Mouse (Mus musculus): ENCODE results near the gene Gm973.

The Gm973 gene

DNA sequence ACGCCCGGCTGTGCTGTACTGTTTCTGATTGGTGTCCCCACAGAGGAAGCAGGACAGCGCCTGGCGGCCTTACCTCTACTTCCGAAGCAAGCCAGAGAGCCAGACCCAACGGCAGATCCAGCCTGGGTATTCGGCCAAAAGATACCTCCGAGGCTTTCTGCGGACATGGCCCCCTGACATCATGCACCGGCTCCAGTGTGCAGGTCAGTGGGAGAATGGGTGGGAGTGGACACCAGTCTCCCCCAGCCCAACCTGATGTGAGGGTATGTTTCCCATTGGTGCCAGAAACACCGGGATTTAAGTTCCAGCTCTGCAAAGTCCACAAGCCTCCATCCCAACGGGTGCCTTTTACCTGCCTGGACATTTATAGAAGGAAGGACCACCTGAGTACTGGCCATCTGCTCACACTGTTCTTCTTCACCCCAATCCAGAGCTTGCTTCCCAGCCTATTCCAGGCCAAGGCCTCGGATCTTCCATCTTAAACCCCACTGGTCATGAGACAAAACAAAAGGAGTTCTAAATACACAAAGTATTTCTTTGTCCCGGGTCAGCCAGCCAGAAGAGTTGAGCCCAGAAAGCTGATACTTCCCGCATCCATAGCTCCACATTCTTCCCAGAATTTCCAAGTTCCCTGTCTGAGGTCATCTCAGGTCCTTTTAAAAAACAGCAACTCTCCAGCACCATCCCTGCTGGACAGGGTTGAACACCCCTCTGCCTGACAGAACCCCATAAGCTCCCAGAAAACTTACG lies 25.4 kb downstream of the Gm973 start:
- DNase-seq (ENCODE audit: low spot score in 2 of 2): no peak

DNA sequence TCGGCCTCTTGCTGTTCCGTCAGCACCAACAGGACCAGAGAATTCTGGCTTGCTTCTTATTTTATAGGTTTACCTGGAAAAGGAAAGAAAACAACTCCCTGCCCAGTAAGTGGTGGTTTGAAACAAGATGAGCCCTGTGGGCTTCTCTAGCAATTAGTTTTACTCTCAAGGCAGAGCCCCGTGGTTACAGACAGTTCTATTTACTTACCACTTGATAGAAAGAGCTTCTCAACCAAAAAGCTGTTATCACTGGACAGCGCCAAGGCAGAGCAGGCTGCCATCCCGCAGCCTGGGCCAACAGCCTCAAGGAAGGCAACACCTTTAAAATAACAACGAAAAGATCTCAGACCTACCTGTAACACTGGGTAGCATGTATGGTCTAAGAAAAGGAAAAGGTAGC lies 26.2 kb downstream of the Gm973 start:
- no peak for DNase-seq (ENCODE audit: low spot score in 2 of 2)

DNA sequence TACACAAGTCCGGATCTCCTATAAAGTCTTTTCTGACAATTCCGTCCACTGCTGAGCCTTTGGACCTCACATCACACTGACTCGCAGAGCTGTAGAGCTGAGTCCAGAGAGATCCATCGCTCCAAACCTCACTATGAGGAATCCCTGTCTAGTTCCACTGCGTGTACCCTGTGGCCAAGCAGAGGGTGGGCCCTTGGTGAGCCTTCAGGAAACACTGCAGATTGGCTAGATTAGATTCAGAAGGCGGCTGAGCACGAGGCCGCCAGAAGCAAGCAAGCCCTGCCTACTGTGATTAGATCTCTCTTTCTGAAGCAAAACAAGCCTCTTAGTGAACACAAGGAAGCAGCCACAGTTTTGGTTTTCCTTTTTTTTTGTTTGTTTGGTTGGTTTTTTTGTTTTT lies 27.8 kb downstream of the Gm973 start:
- no peak for DNase-seq (ENCODE audit: low spot score in 2 of 2)

DNA sequence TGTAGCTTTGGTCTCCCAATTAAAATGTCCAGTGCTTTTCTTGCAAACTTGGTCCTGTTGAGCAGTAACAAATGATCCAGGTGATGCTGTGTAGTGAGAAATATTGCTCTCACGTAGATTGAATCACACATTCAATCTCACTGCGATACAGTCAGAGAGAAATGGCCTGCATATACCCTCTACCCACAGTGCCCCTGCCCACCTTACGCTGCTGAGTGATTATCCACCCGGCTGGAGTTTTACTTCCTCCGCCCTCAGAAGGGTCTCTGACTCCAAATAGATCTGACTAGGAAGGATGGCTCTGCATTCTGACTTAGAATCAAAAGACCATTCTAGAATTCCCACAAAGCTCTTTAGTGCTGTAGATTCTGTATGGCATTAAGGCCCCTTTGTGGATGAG lies 32.4 kb downstream of the Gm973 start:
- DNase-seq (ENCODE audit: low spot score in 2 of 2): no peak

DNA sequence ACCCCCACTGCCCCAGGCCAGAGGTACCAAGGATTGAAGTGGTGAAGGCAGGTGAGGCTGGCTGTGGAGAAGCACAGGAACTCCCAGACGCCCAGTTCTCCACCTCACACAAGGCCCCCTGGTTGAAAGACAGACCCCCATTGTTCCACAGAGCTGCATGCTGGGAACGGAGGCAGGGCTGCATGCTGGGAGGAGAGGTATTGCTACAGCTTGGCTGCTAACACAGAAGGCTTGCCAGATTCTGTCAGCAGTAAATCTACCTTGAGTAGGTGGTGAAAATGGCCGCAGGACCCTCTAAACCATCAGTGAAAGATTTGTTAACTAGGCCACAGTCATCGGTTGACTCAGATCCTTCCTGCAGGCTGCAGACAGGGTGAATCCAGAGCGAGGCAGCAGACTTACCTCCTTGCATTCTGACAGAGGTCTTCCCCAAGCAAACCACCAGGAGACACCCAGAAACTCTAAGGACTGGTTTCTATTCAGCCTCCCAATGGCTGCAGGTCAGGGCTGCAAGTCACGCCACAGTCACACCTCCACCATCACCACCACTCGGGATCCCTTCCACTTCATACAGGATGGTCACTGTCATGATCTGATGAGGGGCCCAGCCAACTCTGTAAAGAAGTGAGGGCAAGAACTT lies 33.1 kb downstream of the Gm973 start:
- DNase-seq (ENCODE audit: low spot score in 2 of 2): no peak

DNA sequence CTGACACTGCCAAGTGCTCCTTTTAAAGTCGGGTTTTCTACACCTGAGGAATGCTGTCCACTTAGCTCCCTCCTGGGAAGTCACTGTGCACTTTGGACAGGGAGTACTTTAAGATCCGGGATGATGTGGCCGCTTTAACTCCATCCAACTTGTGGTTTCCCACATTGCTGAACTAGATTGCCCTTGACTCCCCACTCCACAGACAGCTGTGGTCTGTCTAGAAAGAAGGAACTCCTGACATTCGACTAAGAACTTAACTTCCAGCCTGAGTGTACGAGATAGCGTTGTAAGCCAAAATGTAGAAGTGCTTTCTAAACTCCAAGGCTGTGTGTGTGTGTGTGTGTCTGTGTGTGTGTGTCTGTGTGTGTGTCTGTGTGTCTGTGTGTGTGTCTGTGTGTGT lies 34.2 kb downstream of the Gm973 start:
- no peak for DNase-seq (ENCODE audit: low spot score in 2 of 2)

DNA sequence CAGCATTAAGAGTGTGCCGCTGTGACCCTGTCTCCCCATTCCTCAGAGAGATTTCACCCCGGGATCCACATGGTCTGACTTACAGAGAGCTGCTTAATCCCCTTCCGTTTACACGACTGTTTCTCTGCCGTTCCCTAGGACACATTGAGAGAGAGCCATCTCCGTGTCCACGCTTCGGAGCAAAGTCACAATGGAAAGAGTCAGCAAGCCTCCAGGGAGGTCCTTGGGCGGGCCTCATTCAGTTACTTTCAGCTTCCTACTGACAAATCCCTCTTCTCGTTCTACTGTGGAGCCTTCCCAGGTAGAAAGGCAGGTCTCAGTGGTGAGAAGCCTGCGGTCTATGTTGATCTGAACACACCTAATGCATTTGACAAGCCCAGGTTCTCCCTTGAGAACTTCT lies 34.9 kb downstream of the Gm973 start:
- DNase-seq (ENCODE audit: low spot score in 2 of 2): no peak

DNA sequence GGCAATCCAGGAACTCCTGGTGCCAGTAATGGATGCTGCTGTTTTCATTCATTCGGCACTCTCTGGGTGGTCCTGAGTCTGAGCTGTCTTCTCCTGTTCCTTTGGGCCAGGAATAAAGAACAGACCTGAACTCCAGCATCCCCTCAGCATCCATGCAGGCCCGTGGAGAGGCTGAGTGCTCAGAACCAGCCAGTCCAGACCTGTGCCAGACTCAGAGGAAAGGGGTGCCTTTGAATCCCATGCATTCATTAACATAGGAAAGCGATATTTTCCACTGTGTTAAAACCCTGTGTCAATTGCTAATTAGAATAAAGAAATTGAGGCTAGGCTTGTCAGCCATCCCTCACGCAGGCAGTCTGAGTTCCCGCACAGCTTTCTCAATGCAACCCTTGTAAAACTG lies 37.6 kb downstream of the Gm973 start:
- DNase-seq (ENCODE audit: low spot score in 2 of 2): no peak

DNA sequence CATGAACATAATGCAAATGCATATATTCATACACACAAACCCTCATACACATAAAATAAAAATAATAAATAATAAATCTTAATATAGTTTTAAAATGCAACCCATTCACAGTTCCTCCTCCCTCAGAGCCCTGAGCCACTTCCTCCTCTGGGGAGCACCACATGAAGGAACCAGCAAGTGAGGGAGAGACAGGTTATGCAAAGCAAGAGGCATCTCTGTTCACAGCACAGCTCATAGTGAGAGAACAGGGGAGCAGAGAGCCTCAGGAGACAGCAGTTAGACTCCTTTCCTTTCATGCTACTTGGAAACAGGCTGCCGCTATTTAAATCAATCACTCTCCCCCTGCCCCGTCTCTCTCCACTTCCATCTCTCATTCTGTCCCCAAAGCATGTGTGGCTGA lies 47.5 kb downstream of the Gm973 start:
- DNase-seq (ENCODE audit: low spot score in 2 of 2): no peak

DNA sequence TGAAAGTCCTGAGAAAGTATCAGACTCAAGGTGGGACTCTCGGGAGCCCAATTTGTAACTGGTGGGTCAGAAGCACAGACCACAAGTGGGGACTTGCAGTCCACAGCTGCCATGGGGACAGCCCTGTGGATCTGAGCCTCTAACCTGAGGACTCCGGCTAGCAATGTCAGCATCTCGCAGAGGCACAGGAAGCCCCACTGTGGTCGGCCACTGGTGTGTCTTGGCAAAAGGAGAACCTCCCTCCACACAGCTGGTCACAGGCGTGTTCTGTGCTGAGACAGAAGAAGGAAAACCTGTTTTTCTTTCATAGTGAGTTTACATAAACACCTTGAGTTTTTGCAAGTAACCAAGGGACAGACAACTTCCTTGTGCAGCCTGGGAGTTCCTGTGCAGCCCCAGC lies 49.7 kb downstream of the Gm973 start:
- no peak for DNase-seq (ENCODE audit: low spot score in 2 of 2)

DNA sequence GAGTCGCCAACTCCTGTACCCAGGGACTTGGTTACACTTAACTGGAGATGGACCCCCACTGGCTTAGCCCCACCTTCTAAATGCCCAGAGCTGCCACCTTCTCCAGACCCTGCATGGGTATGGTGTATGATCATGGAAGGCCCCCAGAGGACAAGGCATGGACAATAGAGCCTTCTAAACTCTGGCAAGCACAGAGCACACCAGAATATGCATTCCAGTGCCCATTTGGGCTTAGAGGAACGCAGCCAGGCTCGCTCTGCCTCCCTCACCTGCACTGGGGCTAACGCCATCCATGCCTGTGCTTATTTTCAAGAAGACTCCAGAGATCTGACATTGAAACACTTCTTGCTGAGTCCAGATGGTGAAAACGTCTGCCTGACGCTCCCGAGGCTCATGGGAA lies 50.2 kb downstream of the Gm973 start:
- no peak for DNase-seq (ENCODE audit: low spot score in 2 of 2)

DNA sequence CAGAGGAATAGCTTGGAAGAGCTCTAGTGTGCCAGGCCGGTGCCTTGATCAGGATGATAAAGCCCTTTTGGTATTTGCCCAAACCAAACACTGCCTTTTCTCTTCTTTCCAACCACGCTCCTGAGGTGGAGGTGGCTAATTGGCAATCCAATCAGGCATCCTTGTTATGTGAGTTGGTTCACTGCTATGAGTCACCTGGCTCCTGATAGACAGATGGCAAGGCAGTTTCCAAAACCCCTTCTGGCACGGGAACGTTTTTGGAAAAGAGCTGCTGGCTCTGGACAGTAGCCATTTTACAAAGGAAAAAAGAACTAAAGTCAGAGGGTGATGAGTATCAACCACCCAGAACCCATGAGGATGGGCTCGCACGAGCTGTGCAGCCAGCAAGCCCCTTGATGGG lies 50.9 kb downstream of the Gm973 start:
- DNase-seq (ENCODE audit: low spot score in 2 of 2): no peak

DNA sequence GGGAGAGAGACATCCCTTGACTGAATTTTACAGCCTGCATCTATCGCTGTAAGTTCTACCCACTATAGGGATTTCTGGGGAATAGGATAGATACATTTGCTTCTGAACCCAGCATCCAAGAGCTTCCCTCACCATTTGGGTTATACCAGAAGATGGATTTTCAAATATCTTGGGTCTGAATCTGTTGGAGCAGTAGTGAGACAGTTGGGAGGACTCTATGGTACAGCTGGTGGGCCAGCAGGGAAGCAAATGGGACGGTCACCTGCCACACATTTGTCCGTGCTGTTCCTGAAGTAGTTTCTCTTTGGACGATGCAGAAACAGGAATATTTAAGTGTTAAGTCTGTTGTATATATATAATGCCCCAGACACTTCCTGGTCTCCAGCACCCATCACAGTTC lies 51.5 kb downstream of the Gm973 start:
- no peak for DNase-seq (ENCODE audit: low spot score in 2 of 2)

DNA sequence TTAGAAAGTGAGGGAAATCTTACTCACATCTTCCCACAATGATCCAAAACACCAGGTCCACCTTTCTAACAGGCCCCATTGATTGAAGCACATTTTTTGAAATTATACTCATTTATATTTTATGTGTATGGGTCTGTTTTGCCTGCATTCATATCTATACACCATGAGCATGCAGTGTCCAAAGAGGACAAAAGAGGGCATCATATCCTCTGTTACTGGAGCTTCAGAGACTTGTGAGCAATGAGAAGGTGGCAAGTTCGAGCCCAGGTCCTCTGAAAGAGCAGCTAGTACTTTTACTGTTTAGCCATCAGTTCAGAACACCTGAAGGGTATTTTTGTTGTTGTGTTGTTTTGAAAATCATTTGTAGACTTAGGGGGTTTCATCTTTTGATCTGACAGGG lies 52.2 kb downstream of the Gm973 start:
- DNase-seq (ENCODE audit: low spot score in 2 of 2): no peak

DNA sequence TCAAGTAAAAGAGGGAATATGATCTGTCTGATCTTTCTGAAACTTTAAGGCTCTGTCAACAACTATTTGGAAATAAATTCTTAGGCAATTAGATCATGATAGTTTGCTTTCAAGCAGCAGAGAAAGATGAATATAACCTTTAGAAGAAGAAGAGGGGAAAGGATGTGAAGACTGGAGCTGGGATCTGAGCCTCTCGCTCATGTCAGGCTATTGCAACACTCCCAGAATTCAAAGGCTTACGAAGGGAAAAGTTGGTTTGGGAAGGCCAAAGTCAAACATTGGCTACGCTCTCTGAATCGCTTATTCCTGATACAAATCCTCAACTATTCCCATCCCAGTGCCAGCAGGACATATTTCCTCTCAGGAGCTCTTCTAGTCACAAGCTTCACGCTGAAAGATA lies 53.2 kb downstream of the Gm973 start:
- DNase-seq (ENCODE audit: low spot score in 2 of 2): no peak

DNA sequence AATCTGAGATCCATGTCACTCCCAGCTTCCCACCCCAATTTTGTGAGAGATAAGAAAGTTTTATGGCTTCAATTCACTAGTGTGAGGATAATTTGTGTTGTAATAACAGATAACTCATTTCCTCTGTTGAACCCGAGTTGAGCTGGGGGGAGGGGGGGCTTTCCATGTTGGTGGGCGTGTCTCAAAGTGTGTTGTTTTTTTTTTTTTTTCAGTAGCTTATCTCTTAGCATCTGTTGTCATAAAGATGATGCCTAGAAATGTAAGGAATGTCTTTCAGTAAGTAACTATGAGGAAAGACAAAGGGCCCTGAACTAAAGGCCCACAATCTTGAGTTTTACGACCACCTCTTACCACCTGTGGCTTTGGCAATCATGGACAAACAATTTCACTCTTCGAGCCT lies 54.7 kb downstream of the Gm973 start:
- DNase-seq (ENCODE audit: low spot score in 2 of 2): no peak

DNA sequence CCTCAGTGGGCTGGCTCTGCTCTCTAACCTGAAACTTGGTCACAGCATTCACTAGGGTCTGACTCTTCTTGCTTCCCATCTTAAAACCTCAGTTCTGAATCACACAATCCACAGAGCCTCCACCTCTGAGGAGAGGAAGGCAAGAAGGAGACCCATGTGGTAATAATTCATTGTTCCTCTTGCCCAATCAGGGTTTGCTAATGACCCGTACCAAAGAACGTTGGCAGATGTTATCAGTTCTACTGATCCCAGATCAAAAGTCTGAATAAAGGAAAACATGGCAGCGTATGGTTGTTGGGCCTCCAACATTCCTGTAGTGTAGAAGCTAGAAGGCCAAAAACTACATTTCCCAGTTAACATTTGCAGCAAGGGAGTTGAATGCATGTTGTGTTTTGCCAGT lies 55.4 kb downstream of the Gm973 start:
- DNase-seq (ENCODE audit: low spot score in 2 of 2): no peak

DNA sequence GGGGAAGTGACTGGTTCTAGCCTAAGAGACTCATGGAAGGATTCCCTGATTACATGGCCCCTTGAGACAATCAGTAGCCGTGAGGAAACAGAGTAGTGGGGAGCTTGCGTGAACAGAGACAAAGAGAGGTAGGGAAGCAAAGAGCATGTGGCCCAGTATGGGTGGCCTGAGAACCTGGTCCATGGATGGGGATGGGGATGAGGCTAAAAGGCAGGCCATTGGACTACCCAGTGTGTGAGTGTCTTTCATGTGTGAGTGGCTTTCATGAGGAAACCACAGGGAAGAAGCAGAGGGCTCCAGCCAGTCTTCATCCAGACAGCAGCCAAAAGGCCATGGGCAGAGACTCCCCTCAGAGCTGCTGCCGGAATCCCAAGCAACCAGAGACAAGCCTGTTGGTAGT lies 57.8 kb downstream of the Gm973 start:
- DNase-seq (ENCODE audit: low spot score in 2 of 2): no peak

DNA sequence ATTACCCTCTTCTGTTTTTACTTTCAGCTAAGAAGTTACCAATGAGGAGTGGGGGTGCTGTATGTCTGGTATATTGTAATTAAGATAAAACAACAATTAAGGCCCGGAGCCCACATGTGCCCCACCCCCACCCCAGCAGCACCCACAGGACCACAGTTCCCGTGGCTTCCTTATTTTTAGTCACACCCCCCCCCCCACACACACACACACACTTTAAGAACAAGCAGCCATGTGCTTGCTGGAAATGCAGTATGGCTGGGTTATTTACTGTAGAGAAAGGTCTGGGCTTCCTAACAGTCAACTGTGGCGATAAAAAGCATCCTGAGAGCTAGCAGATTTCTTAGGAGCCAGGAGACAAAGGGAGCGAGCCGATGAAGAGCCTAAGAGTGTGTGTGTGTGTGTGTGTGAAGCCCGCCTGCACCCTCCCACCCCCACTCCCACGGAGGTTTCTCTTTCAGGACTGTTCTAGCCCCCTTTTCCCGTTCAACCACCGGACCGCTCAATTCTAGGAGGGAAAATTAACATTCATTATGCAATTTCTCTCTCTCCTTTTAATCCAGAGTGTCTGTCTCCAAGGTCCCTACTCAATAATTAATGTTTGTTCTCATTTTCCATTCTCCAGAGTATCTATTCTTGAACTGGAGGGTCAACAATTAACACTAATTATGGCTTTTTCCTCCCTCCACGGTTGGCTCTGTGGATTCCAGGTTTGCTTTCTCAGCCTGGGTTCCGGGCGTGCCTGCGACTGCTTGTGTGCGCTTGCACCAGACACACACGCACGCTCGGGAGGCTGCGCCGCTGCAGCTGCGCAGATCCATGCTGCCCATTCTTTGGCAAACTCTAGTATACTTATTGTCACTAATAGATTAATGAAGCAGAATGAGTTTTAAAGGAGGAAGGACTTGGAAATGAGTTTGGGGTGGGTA lies 58.5 kb downstream of the Gm973 start:
- DNase-seq (ENCODE audit: low spot score in 2 of 2): no peak

DNA sequence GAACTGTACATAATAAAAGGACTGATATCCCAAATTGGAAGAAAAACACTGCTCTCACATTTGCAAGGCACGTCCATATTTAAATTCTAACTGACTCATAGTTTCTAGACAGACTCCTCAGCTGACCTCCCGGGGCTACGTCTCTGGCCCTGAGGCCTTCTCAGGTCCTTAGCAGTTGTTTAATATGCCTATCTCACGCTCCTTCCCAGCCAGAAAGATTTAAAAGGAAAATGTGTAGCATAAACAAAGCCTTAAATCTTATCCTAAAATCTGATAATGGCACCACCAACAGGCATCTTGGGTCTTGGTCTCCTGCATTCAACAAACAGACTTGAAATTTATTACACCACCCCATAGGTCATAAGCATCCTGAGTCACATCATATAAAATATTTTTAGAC lies 62.7 kb downstream of the Gm973 start:
- DNase-seq (ENCODE audit: low spot score in 2 of 2): no peak

DNA sequence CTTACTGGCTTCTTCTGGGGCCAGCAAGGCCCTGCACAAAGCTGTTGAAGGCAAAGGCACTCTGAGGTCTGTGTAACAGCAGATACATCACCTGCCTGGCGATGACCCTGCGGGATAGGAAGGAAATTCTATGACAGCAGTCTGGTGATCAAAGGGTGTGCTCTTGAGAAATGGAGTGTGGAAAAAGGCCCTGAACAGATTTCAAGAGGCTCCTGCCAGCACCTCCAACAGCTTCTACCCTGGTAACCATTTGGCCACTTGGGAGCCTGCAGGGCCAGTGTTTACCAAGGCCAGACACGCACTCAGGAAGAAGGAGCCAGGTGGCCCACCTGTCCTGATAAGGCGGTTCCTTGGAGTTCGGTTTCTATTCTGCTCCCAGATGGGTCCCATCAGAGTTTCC lies 63.3 kb downstream of the Gm973 start:
- no peak for DNase-seq (ENCODE audit: low spot score in 2 of 2)

DNA sequence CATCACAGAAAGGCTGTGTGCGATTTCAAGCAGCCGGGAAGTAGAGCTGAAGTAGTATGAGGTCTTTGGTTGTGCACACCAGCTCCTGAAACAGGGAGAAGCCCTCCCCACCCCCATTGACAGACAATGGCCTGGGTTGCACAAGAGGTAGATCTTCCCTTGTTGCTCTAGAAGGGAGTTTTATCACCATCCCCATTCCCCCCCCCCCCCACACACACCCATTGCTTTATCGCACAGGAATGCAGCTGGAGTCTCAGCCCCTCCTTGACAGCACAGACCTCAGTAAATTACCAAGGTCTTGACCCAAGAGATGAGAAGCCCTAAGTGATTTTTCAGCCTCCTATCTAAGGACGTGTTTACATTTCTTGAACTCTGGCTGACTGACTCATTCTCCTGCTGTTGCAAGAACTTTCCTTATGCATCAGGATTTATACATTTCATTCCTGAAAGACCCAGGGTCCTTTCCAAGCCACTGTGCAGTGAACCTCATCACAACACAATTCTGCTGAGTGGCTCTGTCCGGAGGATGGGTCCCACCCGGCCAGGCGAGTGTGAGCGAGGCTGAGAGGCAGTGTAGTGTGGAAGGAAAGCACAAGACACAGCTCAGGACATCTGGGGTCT lies 64.2 kb downstream of the Gm973 start:
- no peak for DNase-seq (ENCODE audit: low spot score in 2 of 2)
